Mouse (Mus musculus) Patski (cell line): ENCODE measurements at regions not wholly inside any gene's neighbourhood (a gene's known extent, or its start where the extent isn't known, plus 50 kb on each side); places are given as distances from the start of the nearest gene placed in this dataset.

ENCODE experiments used
- ATAC-seq: fragments of 100-300 bp; one replicate; pipeline ENCODE4 v1.8.0; 2021
- CTCF ChIA-PET: fragments of 350-600 bp; sonication (Branson Sonifier 250); formaldehyde crosslinking; loops from one replicate; lab custom pipeline; 2022; ENCODE audit warnings: inconsistent platforms; lab: Charles Lee
- POLR2A ChIA-PET: fragments of 350-600 bp; sonication (Branson Sonifier 250); formaldehyde crosslinking; loops from one replicate; lab custom pipeline; 2022; ENCODE audit warnings: antibody characterized with exemption, inconsistent platforms; lab: Charles Lee
- DNase-seq: peaks from one replicate; pipeline ENCODE4 v3.0.0-alpha.2; 2011; ENCODE audit warnings: low read depth, low spot score
- H3K27me3 ChIP-seq: fragments of 371-371 bp; one replicate; pipeline ENCODE4 v1.5.1; 2021
- CTCF ChIP-seq: fragments of 100-300 bp; IDR thresholded peaks from one replicate; pipeline ENCODE4 v1.5.1; 2021
- in situ Hi-C: fragments of 300-500 bp; cut with MboI; formaldehyde crosslinking; loops from 3 replicates; pipeline ENCODE4 v1.11.1; 2018; ENCODE audit warnings: low pct_unique_long_range_greater_than_20kb, mixed read lengths

DNA sequence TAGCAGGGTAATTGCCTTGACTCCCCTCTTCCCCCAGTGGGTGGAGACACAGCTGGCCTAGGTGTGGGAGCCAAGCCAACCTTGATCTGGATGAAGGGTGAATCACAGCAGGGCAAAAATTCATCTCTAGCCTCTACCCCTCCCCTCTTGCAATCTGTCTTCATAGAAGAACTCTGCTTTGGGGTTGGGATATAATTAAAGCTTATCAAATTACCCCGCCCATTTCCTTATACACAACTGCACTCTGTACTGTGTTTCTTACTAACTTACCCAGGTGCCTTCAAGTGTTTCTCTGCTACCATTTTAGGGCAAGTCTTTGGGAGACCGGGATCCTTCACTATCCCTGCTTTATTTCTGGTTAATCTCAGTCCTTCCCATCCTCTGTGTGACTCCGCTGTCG lies 138.7 kb upstream of the Plcz1 start:
- no peak for DNase-seq
- CTCF ChIA-PET, result no interaction called here
- POLR2A ChIA-PET, result no interaction called here
- H3K27me3 ChIP-seq, result no peaks in the 10 kb centered on the region
- TF ChIP-seq CTCF, result no peak
- in situ Hi-C loops, result no loop called here
- ATAC-seq, result no peak

- in situ Hi-C loops, result no loop called here
- POLR2A ChIA-PET, result no interaction called here
- DNase-seq (no peak), ATAC-seq (no peak)
- CTCF ChIA-PET, result no interaction called here
- no peak for TF ChIP-seq CTCF
- no peaks in the 10 kb centered on the region for H3K27me3 ChIP-seq
Observed at GRCm38 (mm10) chr6:140178425-140179193, 137.4 kb upstream of the Plcz1 start.

GRCm38 (mm10) chr6:140172716-140173115 lies 131.5 kb upstream of the Plcz1 start:
- no peaks in the 10 kb centered on the region for H3K27me3 ChIP-seq
- in situ Hi-C loops, result no loop called here
- ChIA-PET POLR2A (no interaction called here), CTCF (interaction anchor here (1.1 to 1.4 kb wide), 2 partner anchors 10 to 12 kb away, joined by 3 read pairs; no protein-coding TSS in a partner anchor)
- ATAC-seq (no peak), DNase-seq (no peak)
- no peak for TF ChIP-seq CTCF

GRCm38 (mm10) chr6:140169836-140170235 lies 128.6 kb upstream of the Plcz1 start:
- no peak for TF ChIP-seq CTCF
- in situ Hi-C loops, result no loop called here
- ChIA-PET POLR2A (no interaction called here), CTCF (no interaction called here)
- H3K27me3 ChIP-seq, result no peaks in the 10 kb centered on the region
- DNase-seq (no peak), ATAC-seq (no peak)

DNA sequence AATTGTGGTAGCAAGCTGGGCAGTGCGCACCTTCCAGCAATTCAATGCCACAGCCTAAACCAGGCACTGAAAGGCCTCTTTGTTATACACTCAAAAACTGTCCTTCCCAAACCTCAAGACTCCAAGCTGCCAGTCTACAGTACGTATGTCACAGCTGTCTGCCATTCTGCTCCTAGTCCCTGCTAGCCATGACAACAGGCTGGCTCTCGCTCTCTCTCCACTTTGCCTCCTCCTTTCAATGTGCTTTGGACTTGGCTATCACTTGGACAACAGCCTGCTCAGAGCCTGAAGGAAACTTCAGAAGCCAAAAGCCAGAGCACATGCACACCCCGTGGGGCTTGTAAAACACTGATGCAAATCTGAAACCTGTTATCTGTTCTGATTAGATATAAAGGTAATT lies 125.9 kb upstream of the Plcz1 start:
- TF ChIP-seq CTCF, result no peak
- ATAC-seq (no peak), DNase-seq (no peak)
- H3K27me3 ChIP-seq, result no peaks in the 10 kb centered on the region
- ChIA-PET CTCF (no interaction called here), POLR2A (no interaction called here)
- in situ Hi-C loops, result no loop called here

GRCm38 (mm10) chr6:140162729-140163128 lies 121.5 kb upstream of the Plcz1 start:
- in situ Hi-C loops, result no loop called here
- DNase-seq (no peak), ATAC-seq (no peak)
- ChIA-PET CTCF (no interaction called here), POLR2A (no interaction called here)
- no peak for TF ChIP-seq CTCF
- H3K27me3 ChIP-seq, result no peaks in the 10 kb centered on the region

DNA sequence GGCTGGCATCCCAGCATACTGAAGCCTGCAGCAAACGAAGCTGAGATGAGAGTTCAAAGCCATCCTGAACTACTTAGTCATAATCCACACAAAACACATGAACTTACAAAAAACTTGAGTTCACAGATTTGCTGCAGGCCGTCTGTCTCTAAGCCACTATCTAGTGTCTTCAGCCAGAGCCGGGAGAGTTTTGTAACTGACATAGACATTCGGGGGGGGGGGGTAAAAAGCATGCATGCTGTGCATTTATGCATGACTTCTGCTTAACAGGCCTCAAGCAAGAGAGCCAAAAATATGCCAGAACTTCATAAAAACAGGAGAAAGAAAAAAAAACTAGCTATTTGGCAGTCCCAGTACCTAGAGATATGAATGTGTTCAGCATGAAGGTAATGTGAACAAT lies 120.2 kb upstream of the Plcz1 start:
- ATAC-seq (no peak), DNase-seq (no peak)
- H3K27me3 ChIP-seq, result no peaks in the 10 kb centered on the region
- in situ Hi-C loops, result no loop called here
- CTCF ChIA-PET, result interaction anchor here (1.3 kb wide), 1 partner anchor 10 kb away, joined by 3 read pairs; no protein-coding TSS in a partner anchor
- no peak for TF ChIP-seq CTCF
- POLR2A ChIA-PET, result no interaction called here

- in situ Hi-C loops, result no loop called here
Observed at GRCm38 (mm10) chr6:140160946-140161345, 119.7 kb upstream of the Plcz1 start.

DNA sequence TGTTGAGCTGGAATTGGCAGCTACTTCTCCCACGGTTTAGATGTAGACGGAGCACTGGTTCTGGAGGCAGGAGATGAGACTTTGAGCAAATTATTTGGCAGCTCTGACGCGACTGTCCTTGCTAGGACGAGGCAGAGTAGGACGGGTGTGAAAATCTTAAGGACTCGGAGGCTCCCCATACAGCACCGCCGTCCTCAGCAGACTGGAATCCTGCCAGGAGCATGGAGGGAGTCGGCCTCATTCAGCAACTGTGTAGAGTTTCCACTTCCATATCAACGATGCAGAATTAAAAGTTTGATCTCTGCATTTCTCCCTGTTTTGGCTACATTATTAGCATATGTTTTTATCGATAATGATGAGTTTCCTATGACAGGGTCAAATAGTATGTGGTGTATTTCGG lies 117.7 kb upstream of the Plcz1 start:
- peaks cover 7% of the 10 kb centered on the region for H3K27me3 ChIP-seq
- ATAC-seq (no peak), DNase-seq (no peak)
- POLR2A ChIA-PET, result no interaction called here
- CTCF ChIA-PET, result no interaction called here
- in situ Hi-C loops, result no loop called here
- no peak for TF ChIP-seq CTCF

More at GRCm38 (mm10) chr6:140160946-140161345, 119.7 kb upstream of the Plcz1 start:
- DNase-seq, result no peak
- ChIA-PET POLR2A (no interaction called here), CTCF (interaction anchor here (0.8 to 1.3 kb wide), 2 partner anchors 10 to 12 kb away, joined by 3 read pairs; no protein-coding TSS in a partner anchor)
- peaks cover under 1% of the 10 kb centered on the region for H3K27me3 ChIP-seq
- no peak for ATAC-seq
- no peak for TF ChIP-seq CTCF

- DNase-seq, result no peak
- ATAC-seq, result no peak
- H3K27me3 ChIP-seq, result peaks cover 7% of the 10 kb centered on the region
- no peak for TF ChIP-seq CTCF
- in situ Hi-C loops, result no loop called here
- ChIA-PET CTCF (interaction anchor here (1.1 kb wide), 1 partner anchor 11 kb away, joined by 3 read pairs; no protein-coding TSS in a partner anchor), POLR2A (no interaction called here)
Observed at GRCm38 (mm10) chr6:140157375-140157774, 116.1 kb upstream of the Plcz1 start.

GRCm38 (mm10) chr6:140152418-140153176 lies 111.3 kb upstream of the Plcz1 start:
- no peak for TF ChIP-seq CTCF
- POLR2A ChIA-PET, result no interaction called here
- peaks cover 7% of the 10 kb centered on the region for H3K27me3 ChIP-seq
- CTCF ChIA-PET, result interaction anchor here (1.4 kb wide), 1 partner anchor 291 kb away, joined by 4 read pairs; no protein-coding TSS in a partner anchor
- no peak for ATAC-seq
- DNase-seq, result no peak
- in situ Hi-C loops, result no loop called here
